Mouse (Mus musculus) heart, adult 11 months (tissue): ENCODE measurements around the gene Slc38a11.

Experiments
- DNase-seq: peaks from one replicate; pipeline ENCODE4 v3.0.0; 2022

Gene Slc38a11

DNA sequence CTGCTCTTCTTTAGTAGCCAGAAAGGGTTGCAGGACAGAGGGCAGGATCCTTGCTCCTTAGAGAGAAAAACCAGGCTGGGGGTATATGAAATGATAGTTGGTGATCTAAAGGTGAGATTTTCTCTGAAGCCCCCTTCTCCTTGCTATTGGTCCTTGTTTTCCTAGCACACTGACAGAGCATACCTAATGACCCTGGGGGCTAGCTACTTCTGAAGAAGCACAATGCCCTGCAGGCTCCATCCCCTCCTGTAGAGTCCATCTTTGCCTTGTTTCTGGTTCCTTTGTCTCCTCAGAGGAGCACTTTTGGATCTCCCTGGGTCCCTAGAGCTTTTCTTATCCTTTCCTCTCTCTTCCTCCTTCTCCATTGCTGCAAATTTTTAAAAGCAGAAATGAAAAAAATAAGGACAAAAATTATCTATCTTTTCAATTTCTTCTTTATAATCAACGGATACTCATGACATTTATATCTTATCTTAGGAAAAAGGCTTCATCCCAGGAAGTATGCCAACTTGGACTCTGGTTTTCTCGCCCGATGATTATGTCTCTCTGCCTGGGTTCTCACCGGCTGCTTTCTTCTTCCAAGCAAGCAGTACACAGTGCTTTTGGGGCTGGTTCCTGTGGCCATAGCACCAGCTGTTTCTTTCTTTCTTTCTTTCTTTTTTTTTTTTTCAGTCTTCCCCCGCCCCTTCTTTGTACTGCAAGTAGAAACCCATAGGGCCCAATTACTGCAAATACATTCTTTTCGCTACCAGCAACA lies 41.7 kb downstream of the Slc38a11 start:
- peak; percentile 86 for DNase-seq

DNA sequence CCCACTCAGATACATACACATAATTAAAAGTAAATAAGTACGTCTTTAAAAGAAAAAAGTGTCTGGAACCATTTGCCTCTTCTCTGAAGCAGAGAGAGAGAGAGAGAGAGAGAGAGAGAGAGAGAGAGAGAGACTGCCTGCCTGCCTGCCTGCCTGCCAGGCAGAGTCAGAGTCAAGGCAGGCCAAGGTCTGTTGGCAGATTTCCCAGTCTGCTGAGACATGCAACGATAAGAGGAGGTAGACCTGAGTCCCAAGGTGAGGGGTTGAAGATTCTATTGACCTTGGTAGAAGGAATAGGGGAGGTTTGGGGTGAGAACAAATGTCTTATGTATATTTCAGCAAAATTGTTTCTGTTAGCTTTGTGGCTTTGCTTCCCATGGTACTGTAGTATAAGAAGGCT lies 42.9 kb downstream of the Slc38a11 start:
- DNase-seq, result peak; percentile 91

- no peak for DNase-seq
Measured at GRCm38 (mm10) chr2:65316721-65317120, 47.1 kb downstream of the Slc38a11 start.

GRCm38 (mm10) chr2:65311250-65311649 lies 52.6 kb downstream of the Slc38a11 start:
- no peak for DNase-seq

DNA sequence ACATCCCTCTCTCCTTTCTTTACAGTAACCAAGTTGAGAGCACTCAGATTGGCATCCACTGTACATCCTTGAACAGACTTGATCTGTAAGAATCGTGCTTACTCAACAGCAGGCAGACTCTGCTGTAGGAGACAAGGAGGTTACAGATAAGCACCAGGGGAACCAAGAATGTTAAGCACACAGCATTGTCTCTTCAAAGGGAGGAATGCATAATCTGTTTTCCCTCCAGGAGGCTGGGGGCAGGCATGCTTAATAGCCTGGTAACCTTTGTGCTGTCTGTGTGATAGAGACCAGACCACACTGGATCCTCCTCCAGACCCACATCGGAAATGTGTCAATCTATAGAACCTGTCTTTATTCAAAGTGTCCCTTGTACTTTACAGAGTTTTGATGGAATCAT lies 67.3 kb downstream of the Slc38a11 start:
- DNase-seq, result no peak

GRCm38 (mm10) chr2:65294092-65294491 lies 69.7 kb downstream of the Slc38a11 start:
- DNase-seq, result peak; percentile 97

- peak; percentile 87 for DNase-seq
Measured at GRCm38 (mm10) chr2:65293411-65293810, 70.4 kb downstream of the Slc38a11 start.

- no peak for DNase-seq
Measured at GRCm38 (mm10) chr2:65289721-65290120, 74.1 kb downstream of the Slc38a11 start.

DNA sequence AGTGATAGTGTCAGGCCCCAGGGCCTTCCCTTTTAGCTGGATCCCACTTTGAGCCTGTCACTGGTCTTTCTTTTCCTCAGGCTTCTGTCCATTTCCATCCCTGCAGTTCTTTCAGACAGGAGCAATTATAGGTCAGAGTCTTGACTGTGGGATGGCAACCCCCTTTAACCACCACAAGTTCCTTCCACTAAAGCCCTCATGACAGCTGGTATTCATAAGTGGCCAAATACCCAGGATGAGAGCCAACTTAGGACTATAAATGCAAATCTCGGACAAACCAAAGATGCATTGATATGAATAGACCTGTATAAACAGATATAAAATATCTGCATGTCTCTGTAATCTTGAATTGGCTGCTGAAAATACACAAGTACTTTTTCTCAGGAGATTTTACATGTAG lies 75.1 kb downstream of the Slc38a11 start:
- peak; percentile 84 for DNase-seq

DNA sequence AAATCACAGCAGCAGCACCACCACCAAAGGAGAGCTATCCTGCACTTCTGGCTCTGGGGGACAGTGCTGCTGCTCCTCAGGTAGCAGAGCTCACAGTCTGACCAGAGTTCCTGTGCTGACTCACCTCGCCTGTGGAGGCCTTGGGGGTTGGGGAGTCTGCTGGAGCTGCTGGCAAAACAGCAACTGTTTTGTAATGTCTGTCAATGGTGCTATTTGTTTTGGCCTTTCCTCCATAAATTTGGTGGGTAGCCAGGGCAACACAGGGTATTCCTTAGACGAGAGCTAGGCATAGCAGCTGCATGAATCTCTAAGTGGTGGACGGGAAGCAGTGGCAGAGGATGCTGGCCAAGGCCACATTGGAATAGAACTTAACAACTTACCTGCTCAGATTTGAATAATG lies 78.5 kb downstream of the Slc38a11 start:
- DNase-seq, result peak; percentile 89

DNA sequence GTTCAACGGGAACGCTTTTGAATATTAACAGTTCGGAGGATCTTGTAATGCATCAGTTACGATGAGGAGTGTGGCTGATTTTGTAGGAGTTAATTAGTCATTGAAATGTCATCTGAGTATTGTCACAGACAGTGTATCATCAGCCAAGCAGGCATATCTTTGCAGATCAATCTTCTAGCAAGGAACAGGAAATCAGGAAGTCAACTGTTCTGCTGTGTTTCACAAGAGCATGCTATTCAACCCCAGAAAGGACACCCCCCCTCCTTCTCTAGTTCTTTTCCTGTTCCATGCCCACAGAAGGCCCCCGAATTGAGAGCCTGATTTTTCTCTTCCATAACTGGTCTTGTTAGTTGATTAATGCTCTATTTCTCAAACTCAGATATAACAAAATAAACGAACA lies 80.9 kb downstream of the Slc38a11 start:
- DNase-seq, result no peak

- no peak for DNase-seq
Measured at GRCm38 (mm10) chr2:65279029-65279690, 84.7 kb downstream of the Slc38a11 start.

DNA sequence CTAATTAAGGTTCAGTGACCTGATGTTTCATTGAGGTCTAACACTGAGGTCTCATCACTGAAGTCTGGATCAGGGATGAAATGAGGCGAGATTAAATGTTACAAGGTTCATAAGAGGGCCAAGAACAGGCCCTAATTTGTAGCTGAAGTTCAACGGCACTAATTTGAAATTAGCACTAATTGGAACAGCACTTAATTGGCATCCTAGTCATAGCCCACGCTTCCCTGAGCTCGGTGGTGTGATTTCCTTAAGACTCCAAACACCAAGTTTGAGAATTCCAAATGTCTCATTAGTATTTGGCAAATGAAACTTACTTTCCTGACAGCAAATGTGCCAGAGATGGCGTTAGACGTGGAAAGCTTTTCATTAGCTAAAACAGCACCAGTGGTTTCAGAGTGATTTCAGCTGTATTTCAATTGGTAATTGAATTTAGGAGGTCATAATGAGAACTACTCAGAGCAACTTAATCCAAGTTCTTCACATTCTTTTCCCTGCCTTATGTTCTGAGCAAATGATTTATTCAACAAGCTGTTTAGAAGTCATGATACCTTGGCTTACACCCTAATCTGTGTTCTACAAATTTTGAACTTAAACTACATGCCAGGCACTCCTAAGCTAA lies 88.3 kb downstream of the Slc38a11 start:
- no peak for DNase-seq

DNA sequence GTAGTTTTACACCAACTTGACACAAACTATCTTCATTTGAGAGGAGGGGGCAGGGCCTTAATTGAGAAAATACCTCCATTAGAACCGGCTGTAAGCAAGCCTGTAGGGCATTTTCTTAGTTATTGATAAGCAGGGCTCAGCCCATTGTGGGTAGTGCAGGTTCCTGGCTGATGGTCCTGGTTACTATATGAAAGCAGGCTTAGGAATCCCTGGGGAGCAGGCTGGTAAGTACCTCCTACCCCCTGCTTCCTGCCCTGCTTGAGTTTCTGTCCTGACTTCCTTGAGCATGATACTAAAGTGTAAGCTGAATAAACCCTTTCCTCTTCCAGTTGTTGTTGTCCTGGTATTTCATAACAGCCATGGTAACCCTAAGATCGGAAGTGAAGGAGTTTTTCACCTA lies 89.9 kb downstream of the Slc38a11 start:
- no peak for DNase-seq

GRCm38 (mm10) chr2:65268731-65269130 lies 95.1 kb downstream of the Slc38a11 start:
- no peak for DNase-seq

DNA sequence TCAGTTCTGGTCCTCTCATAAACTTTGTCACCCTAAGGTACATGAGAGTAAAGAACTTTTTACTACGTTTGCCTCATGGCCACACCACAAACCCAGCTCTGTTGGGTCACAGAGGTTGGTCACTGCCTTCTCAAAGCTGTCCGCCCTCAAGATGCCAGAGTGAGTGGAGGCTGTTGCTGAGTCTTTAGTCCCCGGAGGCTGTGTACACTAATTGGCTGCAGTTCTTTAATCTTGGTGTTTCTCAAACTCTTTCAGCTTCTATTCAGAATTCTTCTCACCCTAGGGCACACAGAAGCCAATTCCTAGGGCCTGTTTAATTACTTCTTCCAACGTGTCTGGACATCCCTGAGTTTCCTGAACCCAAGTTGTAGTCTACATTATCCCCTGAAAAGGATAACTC lies 96.0 kb downstream of the Slc38a11 start:
- DNase-seq, result no peak

- DNase-seq, result no peak
Measured at GRCm38 (mm10) chr2:65266576-65267299, 97.1 kb downstream of the Slc38a11 start.
